Mouse (Mus musculus): ENCODE measurements around the gene Hal.

DNA sequence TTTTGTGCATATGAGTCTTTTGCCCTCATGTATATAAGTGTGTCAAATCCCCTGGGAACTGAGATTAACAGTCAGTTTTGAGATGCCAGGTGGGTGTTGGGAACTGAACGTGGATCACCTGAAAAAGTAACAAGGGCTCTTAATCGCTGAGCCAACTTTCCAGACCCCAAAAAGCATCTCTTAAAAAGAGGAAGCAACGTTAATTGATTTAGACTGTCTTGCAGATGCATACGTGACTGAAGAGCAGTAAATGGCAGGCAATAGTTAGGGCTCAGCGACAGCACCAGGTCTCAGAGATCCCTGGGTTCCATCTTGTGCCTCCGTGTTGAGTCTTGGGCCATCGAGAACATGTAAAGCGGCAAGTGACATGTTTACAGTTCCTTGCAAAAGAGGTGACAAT lies 64.0 kb downstream of the Hal start:
- TF ChIP-seq POLR2A (IDR thresholded peaks at IDR 0.05; ENCODE audit: low read depth, low read length) (no peak), CTCF (IDR thresholded peaks at IDR 0.05; ENCODE audit: extremely low read depth, insufficient read depth, insufficient read length, insufficient replicate concordance) (no peak)

Data from spleen, adult 2 months (tissue).